Mouse (Mus musculus) midbrain, embryonic 12.5 days (tissue): ENCODE data around the gene 2310061I04Rik. TPM values are rescaled to one million over a fixed set of nuclear protein-coding genes. Genes with fewer than 3 reads are reported as not detected.

Experiments used
- ATAC-seq: fragments of 200-750 bp; cut with Nextera tagmentation; 2 replicates; pipeline ENCODE4 v1.8.0; 2017; ENCODE audit warnings: low read depth, moderate TSS enrichment, moderate library complexity; ENCODE audit not compliant: low FRiP score
- H3K27ac ChIP-seq: fragments of 300-500 bp; sonication (generic); replicated peaks from 2 replicates; pipeline ENCODE4 v1.5.1; 2016; ENCODE audit warnings: mild to moderate bottlenecking
- H3K27me3 ChIP-seq: fragments of 300-500 bp; sonication (generic); 2 replicates; pipeline ENCODE4 v1.6.1; 2016; ENCODE audit warnings: mild to moderate bottlenecking
- H3K36me3 ChIP-seq: fragments of 300-500 bp; sonication (generic); 2 replicates; pipeline ENCODE4 v1.6.1; 2016
- H3K4me1 ChIP-seq: fragments of 300-500 bp; sonication (generic); 2 replicates; pipeline ENCODE4 v1.6.1; 2016
- H3K4me2 ChIP-seq: fragments of 300-500 bp; sonication (generic); replicated peaks from 2 replicates; pipeline ENCODE4 v1.6.1; 2016; ENCODE audit warnings: mild to moderate bottlenecking, moderate library complexity
- H3K4me3 ChIP-seq: fragments of 300-500 bp; sonication (generic); 2 replicates; pipeline ENCODE4 v1.5.1; 2016; ENCODE audit warnings: mild to moderate bottlenecking
- H3K9ac ChIP-seq: fragments of 300-500 bp; sonication (generic); replicated peaks from 2 replicates; pipeline ENCODE4 v1.6.1; 2016; ENCODE audit warnings: mild to moderate bottlenecking, moderate library complexity
- H3K9me3 ChIP-seq: fragments of 300-500 bp; sonication (generic); 2 replicates; pipeline ENCODE4 v1.6.1; 2016; ENCODE audit warnings: mild to moderate bottlenecking
- WGBS: fragments of 180-500 bp; shearing (Covaris S2); methylation state at CpG from one replicate; pipeline ENCODE4 v1.1.7; 2016; 5-methylcytosine and 5-hydroxymethylcytosine counted together
- polyA plus RNA-seq: library from polyadenylated mRNA; unstranded; fragments of >200 nt; fragmentation: Nextera tagmentation; extraction: Ambion mirVana; gene quantifications from 2 replicates; pipeline ENCODE4 v1.2.1, GENCODE M21; 2016

2310061I04Rik gene
- polyA plus RNA-seq, 1 experiment from 2014 or later: 24.9 TPM

DNA sequence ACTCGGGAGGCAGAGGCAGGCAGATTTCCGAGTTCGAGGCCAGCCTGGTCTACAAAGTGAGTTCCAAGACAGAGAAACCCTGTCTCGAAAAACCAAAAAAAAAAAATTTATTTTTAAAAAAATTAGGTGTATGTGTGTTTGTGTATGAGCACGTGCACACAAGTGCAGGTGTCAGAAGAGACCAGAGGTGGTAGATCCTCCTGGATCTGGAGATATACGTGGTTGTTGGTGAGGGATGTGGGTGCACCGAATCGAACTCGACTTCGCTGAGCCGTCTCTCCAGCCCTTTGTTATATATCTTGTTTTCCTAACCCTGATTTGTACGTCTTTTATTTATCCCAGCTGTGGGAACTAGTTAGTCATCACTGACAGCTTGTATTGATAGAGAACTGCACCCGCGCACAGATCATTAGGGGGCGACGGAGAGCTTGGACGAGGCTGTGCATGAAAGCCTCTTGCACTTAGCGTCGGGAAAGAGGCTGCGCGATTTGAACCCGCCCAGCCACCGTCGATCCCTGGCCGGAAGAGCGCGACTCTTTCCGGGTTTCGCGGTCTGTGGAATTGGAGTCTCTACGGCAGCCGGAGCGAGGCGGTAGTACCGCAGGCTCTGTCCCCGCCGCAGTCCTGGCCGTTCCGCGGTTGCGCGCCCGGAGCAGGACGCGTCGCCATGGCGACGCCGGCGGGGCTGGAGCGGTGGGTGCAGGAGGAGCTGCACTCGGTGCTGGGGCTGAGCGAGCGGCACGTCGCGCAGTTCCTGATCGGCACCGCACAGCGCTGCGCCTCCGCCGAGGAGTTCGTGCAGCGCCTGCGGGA is 17.8 kb downstream of the 2310061I04Rik start, which contains the start of gene Dhx16:
Gene Dhx16, plus strand, starts transcription at position 575 of the 813 bp plus-strand sequence.
- peak within 1 kb of the TSS; percentile 81 for H3K27ac ChIP-seq
- 6% methylated on average over 66 of the region's 66 CpGs for WGBS
- peak; percentile 91 for ATAC-seq
- peak within 1 kb of the TSS; percentile 77 for H3K4me2 ChIP-seq
- peaks cover 15% of the 10 kb centered on the region for H3K4me1 ChIP-seq
- H3K36me3 ChIP-seq: peaks cover 48% of the 10 kb centered on the region
- peak within 1 kb of the TSS; percentile 92 for H3K4me3 ChIP-seq
- H3K27me3 ChIP-seq: no peaks in the 10 kb centered on the region
- no peaks in the 10 kb centered on the region for H3K9me3 ChIP-seq
- peak within 1 kb of the TSS; percentile 89 for H3K9ac ChIP-seq

DNA sequence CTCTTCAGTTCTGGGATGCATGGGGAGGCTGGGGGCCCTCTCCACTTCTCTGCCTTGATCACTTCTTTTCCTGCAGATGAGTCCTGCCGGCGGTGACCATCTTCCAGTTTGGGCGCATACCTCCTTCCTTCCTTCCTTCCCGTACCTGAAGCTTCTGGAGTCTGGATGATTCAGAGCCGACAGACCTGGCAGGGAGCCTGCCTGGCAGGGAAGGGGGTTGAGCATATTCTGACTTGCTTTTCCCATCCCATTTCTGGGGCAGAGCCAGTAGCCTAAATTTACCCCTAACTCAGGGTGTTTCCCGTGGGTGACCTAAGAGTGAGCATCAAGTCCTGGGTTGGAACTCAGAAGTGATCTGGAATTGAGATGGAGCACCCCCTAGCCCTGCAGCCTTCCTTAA is 22.5 kb downstream of the 2310061I04Rik start:
- Histone ChIP-seq H3K9ac (no peak overlapping the region), H3K9me3 (0 out of 2 replicates have a peak, but pooled peaks cover 5% of the 10 kb centered on the region), H3K4me1 (peaks cover 33% of the 10 kb centered on the region), H3K27me3 (no peaks in the 10 kb centered on the region), H3K36me3 (peaks cover 47% of the 10 kb centered on the region), H3K4me2 (no peak overlapping the region), H3K27ac (no peak overlapping the region), H3K4me3 (no peak overlapping the region)
- 95% methylated on average over 6 of the region's 6 CpGs for WGBS
- ATAC-seq: no peak

DNA sequence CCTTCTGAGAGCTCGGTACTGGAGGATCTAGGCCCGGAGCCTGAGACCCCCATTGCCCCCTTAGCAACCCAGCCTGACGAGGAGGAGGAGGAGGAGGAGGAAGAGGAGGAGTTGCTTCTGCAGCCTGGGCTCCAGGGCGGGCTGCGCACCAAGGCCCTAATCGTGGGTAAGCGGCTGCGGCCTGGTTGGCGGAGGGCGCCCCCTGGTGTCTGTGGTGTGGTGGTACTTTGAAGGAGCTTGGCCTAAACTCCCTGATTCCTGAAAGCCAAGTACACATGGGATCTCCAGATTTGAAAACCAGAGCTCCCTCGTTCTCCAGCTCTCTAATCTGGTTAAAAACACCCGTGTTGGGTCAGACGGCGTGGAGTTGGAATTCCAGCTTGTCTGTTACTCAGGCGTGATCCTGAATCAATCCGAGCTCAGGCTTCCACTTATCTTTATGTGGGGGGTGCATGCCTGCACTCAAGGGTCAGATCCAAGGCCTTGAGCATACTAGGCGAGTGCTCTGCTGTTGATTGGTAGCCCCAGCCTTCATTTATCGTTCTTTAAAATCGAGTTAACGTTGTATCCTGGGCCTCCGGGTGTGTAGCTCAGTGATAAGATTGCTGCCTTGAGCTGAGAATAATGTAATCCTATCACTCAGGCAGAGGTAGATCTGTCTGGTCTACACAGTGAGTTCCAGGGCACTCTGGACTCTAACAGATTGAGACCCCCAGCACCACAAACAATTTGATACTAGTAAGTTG is 23.3 kb downstream of the 2310061I04Rik start:
- WGBS: 35% methylated on average over 21 of the region's 21 CpGs

DNA sequence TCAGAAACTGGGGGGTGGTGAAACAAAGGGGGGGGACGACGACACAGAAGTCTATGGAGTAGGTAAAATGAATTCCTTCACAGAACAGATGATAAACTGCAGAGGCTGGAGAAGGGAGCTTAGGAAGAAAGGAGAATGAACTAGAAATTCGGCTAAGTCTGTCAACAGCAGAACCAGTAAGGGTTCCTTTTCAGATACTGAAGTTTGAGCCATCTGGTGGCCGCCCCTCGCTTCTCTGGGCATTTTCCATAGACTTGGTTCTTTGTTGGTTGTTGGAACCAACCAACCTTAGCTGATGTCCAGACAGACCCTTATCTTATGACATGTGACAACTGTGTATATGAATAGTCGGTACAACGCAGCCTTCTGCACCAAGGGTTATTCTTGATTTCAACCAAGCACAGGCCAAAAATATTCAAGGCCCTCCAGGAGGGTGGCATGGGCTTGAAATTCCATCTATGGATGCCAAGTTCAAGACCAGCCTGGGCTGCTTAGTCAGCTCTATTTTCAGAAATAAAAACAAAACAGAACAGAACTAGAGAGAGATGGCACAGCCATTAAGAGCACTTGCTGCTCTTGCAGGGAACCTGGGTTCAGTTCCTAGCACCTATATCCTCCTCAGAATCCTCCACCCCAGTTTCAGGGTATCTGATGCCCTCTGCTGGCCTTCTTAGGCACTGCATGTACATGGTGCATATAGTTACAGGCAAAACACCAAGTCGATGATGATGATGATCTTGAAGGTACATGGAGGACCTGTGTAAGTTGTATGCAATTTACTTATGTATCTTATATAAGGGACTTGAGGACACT is 26.1 kb downstream of the 2310061I04Rik start:
- Histone ChIP-seq H3K27ac (peak overlapping the region; percentile 39; the same call in 1 of the 2 replicates), H3K36me3 (peaks cover 48% of the 10 kb centered on the region), H3K4me2 (peak overlapping the region; percentile 100), H3K4me3 (peak overlapping the region; percentile 60), H3K9ac (no peak overlapping the region), H3K4me1 (peaks cover 60% of the 10 kb centered on the region), H3K27me3 (no peaks in the 10 kb centered on the region), H3K9me3 (0 out of 2 replicates have a peak, but pooled peaks cover 5% of the 10 kb centered on the region)
- no peak for ATAC-seq
- 87% methylated on average over 8 of the region's 8 CpGs for WGBS

More for the DNA sequence above, 23.3 kb downstream of the 2310061I04Rik start:
- 0 out of 2 replicates have a peak, but pooled peaks cover 5% of the 10 kb centered on the region for H3K9me3 ChIP-seq
- H3K9ac ChIP-seq: no peak overlapping the region; the same call in 1 of the 2 replicates
- ATAC-seq: peak; percentile 28
- peaks cover 39% of the 10 kb centered on the region for H3K4me1 ChIP-seq
- H3K27me3 ChIP-seq: no peaks in the 10 kb centered on the region
- peak overlapping the region; percentile 14; the same call in 1 of the 2 replicates for H3K4me3 ChIP-seq
- H3K4me2 ChIP-seq: peak overlapping the region; percentile 27
- peaks cover 47% of the 10 kb centered on the region for H3K36me3 ChIP-seq
- peak overlapping the region; percentile 49; the same call in 1 of the 2 replicates for H3K27ac ChIP-seq

GRCm38 (mm10) chr17:35870151-35870883 is 26.9 kb downstream of the 2310061I04Rik start:
- H3K4me1 ChIP-seq: peaks cover 60% of the 10 kb centered on the region
- no peaks in the 10 kb centered on the region for H3K27me3 ChIP-seq
- ATAC-seq: no peak
- 76% methylated on average over 9 of the region's 9 CpGs for WGBS
- peak overlapping the region; percentile 100 for H3K4me2 ChIP-seq
- peak overlapping the region; percentile 92 for H3K9ac ChIP-seq
- peak overlapping the region; percentile 43; the same call in 1 of the 2 replicates for H3K27ac ChIP-seq
- peaks cover 43% of the 10 kb centered on the region for H3K36me3 ChIP-seq
- H3K9me3 ChIP-seq: 0 out of 2 replicates have a peak, but pooled peaks cover 5% of the 10 kb centered on the region
- peak overlapping the region; percentile 60 for H3K4me3 ChIP-seq

DNA sequence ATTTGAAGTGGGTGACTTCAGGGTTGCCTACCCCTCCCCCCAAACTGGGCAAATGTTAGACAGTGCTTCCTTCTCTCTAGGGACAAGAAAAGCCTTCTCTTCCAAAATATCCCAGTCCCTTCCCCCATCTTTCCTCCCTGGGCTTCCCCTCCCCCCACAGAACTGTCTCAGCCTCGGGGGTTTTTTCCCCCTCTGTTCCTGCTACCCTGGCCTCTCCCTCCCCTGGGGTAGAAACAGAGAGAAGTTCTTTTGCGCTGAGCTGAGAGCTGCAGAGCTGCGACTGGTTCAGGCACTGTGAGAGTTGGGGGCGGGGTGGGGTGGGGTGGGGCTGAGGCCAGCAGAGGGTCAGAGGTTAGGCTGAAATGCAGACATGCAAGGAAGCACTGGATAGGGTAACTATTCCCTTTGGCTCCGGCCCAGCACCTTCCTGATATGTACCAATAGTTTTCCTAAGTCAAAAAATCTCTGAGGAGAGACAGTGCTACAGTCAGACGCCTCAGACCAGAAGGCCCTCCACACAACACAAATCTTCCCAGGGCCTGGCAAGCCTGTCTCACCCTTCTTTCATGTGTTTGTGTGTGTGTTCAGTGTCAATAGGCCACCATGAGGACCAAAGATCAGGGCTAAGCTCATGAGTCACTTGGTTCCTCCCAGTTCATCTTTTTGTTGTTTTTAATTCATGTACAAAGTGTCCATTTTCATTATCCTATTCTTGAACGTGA is 27.7 kb downstream of the 2310061I04Rik start:
- peak overlapping the region; percentile 100 for H3K4me2 ChIP-seq
- H3K27ac ChIP-seq: peak overlapping the region; percentile 43
- H3K9ac ChIP-seq: peak overlapping the region; percentile 92
- no peaks in the 10 kb centered on the region for H3K27me3 ChIP-seq
- ATAC-seq: no peak
- peaks cover 68% of the 10 kb centered on the region for H3K4me1 ChIP-seq
- 0 out of 2 replicates have a peak, but pooled peaks cover 5% of the 10 kb centered on the region for H3K9me3 ChIP-seq
- H3K36me3 ChIP-seq: peaks cover 34% of the 10 kb centered on the region
- 3% methylated on average over 7 of the region's 7 CpGs for WGBS
- peak overlapping the region; percentile 60 for H3K4me3 ChIP-seq

DNA sequence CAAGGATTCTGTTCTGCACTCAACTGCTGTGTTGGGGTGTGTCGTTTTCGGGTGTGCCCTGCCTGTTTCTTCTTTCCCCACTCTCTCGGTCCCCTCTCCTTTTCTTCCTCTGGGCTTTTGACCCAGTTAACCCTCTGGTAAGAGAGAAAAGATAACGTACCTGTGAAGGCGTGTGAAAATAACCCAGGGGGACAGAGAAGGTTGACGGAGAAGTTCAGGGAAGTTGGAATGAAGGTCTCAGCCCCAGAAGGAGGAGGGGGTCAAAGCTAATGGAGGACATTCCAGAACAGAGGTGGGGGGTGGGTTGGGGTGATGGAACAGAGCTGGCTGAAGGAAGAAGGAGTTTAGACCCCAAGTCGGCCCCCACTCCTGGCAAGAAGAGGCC is 28.3 kb downstream of the 2310061I04Rik start:
- H3K27ac ChIP-seq: peak overlapping the region; percentile 43
- H3K9me3 ChIP-seq: 0 out of 2 replicates have a peak, but pooled peaks cover 5% of the 10 kb centered on the region
- 3% methylated on average over 7 of the region's 7 CpGs for WGBS
- H3K36me3 ChIP-seq: peaks cover 29% of the 10 kb centered on the region
- H3K4me2 ChIP-seq: peak overlapping the region; percentile 100
- peak overlapping the region; percentile 92 for H3K9ac ChIP-seq
- peak overlapping the region; percentile 60 for H3K4me3 ChIP-seq
- peaks cover 69% of the 10 kb centered on the region for H3K4me1 ChIP-seq
- no peaks in the 10 kb centered on the region for H3K27me3 ChIP-seq
- ATAC-seq: no peak

GRCm38 (mm10) chr17:35868165-35868820 is 28.9 kb downstream of the 2310061I04Rik start:
- Histone ChIP-seq H3K4me3 (peak overlapping the region; percentile 60), H3K9me3 (0 out of 2 replicates have a peak, but pooled peaks cover 5% of the 10 kb centered on the region), H3K4me1 (peaks cover 64% of the 10 kb centered on the region), H3K27me3 (no peaks in the 10 kb centered on the region), H3K4me2 (peak overlapping the region; percentile 100), H3K9ac (peak overlapping the region; percentile 92), H3K27ac (peak overlapping the region; percentile 43), H3K36me3 (peaks cover 28% of the 10 kb centered on the region)
- WGBS: 43% methylated on average over 17 of the region's 17 CpGs
- ATAC-seq: no peak

GRCm38 (mm10) chr17:35866911-35867890 is 30.0 kb downstream of the 2310061I04Rik start:
- H3K9ac ChIP-seq: peak overlapping the region; percentile 92
- peak overlapping the region; percentile 100 for H3K4me2 ChIP-seq
- H3K27me3 ChIP-seq: no peaks in the 10 kb centered on the region
- WGBS: 7% methylated on average over 26 of the region's 26 CpGs
- peaks cover 26% of the 10 kb centered on the region for H3K36me3 ChIP-seq
- no peak for ATAC-seq
- peaks cover 54% of the 10 kb centered on the region for H3K4me1 ChIP-seq
- H3K27ac ChIP-seq: peak overlapping the region; percentile 99
- 0 out of 2 replicates have a peak, but pooled peaks cover 5% of the 10 kb centered on the region for H3K9me3 ChIP-seq
- H3K4me3 ChIP-seq: peak overlapping the region; percentile 60
